Mouse (Mus musculus) CD4-positive, CD25-positive, alpha-beta regulatory T cell, adult 9 weeks (primary cell): ENCODE results near the gene Noto. TPM values are rescaled to one million over a fixed set of nuclear protein-coding genes. Genes with fewer than 3 reads are reported as not detected.

Source experiments
- polyA plus RNA-seq: library from polyadenylated mRNA; unstranded; fragments of 100-300 nt; shearing (Covaris generic); gene quantifications from one replicate; pipeline ENCODE4 v1.2.1, GENCODE M21; 2017

Gene Noto
- not detected for polyA plus RNA-seq

DNA sequence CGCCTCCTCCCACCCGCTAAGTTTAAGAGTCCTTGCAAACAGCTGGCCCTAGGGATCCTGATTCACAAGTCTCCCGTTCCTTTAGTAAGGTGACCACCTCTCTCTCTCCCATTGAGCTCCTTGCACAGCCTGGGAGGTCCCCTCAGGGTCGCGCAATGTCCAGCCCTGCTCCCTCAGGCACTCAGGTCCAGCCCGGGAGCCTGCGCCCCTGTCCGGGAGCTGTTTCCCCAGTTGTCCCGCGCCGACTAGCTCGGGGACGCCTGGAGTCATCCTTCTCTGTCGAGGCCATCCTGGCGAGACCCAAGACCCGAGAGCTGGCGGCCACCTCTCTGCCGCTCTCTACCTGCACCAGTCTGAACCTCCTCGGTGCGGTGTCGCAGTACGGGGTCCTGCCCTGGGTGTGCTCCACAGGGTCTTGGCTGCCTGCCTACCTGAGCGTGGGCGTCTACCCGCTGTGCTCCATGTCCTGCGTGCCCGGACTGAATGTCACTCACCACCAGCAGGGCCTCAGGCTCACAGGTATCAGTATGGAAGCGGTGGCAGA, at the start of gene Noto:
TSS of gene Noto (plus strand) at position 51 of the 544 bp plus-strand sequence.

DNA sequence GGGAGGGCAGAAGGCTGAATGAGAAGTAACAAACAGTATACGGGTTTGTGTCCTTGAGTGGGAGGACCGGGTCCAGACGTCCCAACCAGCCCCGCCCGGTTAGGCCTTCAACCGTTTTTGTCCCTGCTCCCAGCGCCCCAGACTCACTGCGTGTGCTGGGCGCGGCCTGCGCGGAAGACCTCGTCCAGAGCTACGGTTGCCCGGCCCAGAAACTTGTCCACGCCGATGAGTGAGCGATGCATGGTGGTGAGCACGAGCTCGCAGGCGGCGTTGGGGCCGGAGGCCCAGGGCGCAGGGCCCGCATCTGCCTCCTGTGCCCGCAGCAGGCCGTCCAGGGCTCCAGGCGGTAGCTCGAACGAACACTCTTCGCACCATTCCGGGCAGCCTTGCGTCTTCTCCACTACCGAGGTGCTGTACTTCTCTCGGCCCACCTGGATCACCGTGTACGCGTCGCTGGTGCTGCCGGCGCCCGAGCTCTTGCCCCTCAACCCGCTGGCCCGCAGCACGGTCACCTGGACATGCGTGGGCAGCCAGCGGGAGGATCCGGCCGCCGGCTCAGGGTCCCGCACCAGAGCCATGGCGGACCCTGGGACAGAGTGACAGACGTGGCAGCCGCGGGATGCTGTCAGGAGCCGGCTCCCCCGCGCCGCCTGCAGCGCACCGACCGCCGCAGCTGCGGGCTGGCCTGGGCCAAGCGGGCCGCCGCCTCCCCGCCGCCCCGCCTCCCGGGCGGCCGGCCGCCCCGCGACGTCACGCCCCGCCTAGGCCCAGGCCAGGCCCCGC, 49.5 kb upstream of the Noto start, which contains the start of gene Rab11fip5:
TSS of gene Rab11fip5 (minus strand) at position 684 of the 783 bp plus-strand sequence.

DNA sequence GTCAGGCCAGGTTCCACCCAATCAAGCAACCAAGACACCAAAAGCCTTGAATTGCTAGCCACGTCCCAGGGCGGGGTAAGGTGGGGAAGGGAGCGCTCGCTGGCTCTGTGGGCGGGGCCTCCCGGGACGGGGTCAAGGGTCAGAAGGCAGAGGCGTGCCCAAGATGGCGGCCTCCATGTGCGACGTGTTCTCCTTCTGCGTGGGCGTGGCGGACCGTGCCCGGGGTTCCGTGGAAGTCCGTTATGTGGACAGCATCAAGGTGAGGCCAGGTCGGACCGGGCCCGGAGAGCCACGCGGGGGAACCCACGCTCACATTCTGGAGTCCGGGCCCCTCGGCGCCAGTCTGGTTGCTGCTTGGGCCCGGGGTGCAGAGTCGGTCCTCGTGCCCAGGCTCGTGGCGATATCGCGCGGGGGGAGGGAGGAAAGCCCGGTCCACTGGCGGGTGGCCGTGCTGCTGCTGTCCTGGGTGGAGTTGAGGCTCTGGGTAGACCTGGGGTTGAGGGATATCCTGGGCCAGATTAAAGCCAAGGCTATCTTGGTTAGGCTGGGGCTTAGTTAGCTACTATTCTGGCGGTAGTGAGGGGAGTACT, 8.3 kb downstream of the Noto start, which contains the start of gene Smyd5:
TSS of gene Smyd5 (plus strand) at position 148 of the 590 bp plus-strand sequence.

GRCm38 (mm10) chr6:85450697-85451663, 27.3 kb downstream of the Noto start, which contains the start of gene Cct7:
TSS of gene Cct7 (plus strand) at chr6:85451514.

DNA sequence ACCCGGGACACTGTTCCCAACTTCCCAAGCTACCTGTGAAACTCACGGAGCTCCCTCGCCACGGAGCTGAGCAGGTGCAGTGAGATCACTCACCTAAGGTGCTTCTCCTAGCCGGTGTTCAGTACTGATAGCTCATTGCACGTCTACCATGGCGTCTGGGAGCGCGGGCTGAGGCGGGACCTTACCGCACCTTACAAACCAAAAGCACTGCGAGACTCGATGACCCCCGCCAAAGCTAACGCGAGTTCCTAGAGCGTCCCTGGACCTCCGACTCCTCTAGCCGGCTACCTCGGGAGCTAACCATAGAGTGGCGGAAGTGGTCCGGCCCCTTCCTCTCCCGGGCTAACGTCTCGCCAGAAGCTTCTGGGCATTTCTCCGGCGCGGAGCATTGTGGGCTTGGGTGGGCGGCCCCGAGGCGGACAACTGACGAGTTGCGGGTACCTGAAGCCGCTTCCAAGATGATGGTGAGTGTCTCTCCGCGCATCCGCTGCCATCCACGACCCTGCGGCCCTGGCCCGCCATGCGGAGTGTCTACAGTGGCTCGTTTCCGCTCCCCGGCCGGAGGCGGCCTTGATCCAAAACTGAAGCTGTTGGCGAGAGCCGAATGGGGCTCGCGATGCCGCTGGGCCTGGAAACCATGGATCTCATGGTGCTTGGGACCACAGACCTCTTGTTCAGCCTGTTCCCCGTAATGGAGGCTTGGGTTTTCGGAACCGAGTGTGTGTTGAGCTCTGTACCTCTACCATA, 28.2 kb downstream of the Noto start, which contains the start of gene Pradc1:
TSS of gene Pradc1 (minus strand) at position 307 of the 747 bp plus-strand sequence.

Other genes starting within 250 kb of the Noto start
- gene Emx1, start 236.4 kb upstream of the Noto start, polyA plus RNA-seq = not detected
- 0.69 TPM for gene Sfxn5, start 90.5 kb upstream of the Noto start, polyA plus RNA-seq
- 0.43 TPM for gene Rab11fip5, start 49.3 kb upstream of the Noto start, polyA plus RNA-seq
- 62.1 TPM for gene Smyd5, start 8.1 kb downstream of the Noto start, polyA plus RNA-seq
- 333 TPM for gene Cct7, start 27.6 kb downstream of the Noto start, polyA plus RNA-seq
- 21.6 TPM for gene Pradc1, start 28.1 kb downstream of the Noto start, polyA plus RNA-seq
- gene Fbxo41, start 79.1 kb downstream of the Noto start, polyA plus RNA-seq = 0.07 TPM
- gene Egr4, start 89.7 kb downstream of the Noto start, polyA plus RNA-seq = not detected
- 1.5 TPM for gene Alms1, start 163.6 kb downstream of the Noto start, polyA plus RNA-seq